Mouse (Mus musculus): ENCODE measurements around the gene Kcnj10. TPM values are rescaled to one million over a fixed set of nuclear protein-coding genes. Genes with fewer than 3 reads are reported as not detected.

Gene Kcnj10
- polyA plus RNA-seq (2014; fragmentation: Illumina TruSeq; extraction: RNeasy Lipid Tissue Mini Kit (QIAGEN cat#74804); ENCODE audit: low replicate concordance) = 3.3 TPM

GRCm38 (mm10) chr1:172340729-172341321, at the start of gene Kcnj10:
Gene Kcnj10, plus strand, starts transcription at chr1:172341210.

GRCm38 (mm10) chr1:172297611-172298537, 43.1 kb upstream of the Kcnj10 start, which contains the start of gene Atp1a2:
Gene Atp1a2, minus strand, starts transcription at chr1:172298064.

GRCm38 (mm10) chr1:172329131-172329530, 11.9 kb upstream of the Kcnj10 start, which contains the start of gene Kcnj9:
Gene Kcnj9, minus strand, starts transcription at chr1:172329318.

GRCm38 (mm10) chr1:172376198-172376667, 35.2 kb downstream of the Kcnj10 start, which contains the start of gene Pigm:
Gene Pigm, plus strand, starts transcription at chr1:172376546.

Other genes starting within 250 kb of the Kcnj10 start
- 61.3 TPM for gene Pex19, start 214.5 kb upstream of the Kcnj10 start, polyA plus RNA-seq (2014; fragmentation: Illumina TruSeq; extraction: RNeasy Lipid Tissue Mini Kit (QIAGEN cat#74804); ENCODE audit: low replicate concordance)
- 39.0 TPM for gene Dcaf8, start 193.1 kb upstream of the Kcnj10 start, polyA plus RNA-seq (2014; fragmentation: Illumina TruSeq; extraction: RNeasy Lipid Tissue Mini Kit (QIAGEN cat#74804); ENCODE audit: low replicate concordance)
- gene Pea15a, start 134.4 kb upstream of the Kcnj10 start, polyA plus RNA-seq (2014; fragmentation: Illumina TruSeq; extraction: RNeasy Lipid Tissue Mini Kit (QIAGEN cat#74804); ENCODE audit: low replicate concordance) = 16.0 TPM
- not detected for gene Casq1, start 121.3 kb upstream of the Kcnj10 start, polyA plus RNA-seq (2014; fragmentation: Illumina TruSeq; extraction: RNeasy Lipid Tissue Mini Kit (QIAGEN cat#74804); ENCODE audit: low replicate concordance)
- gene Atp1a4, start 82.8 kb upstream of the Kcnj10 start, polyA plus RNA-seq (2014; fragmentation: Illumina TruSeq; extraction: RNeasy Lipid Tissue Mini Kit (QIAGEN cat#74804); ENCODE audit: low replicate concordance) = not detected
- 0.30 TPM for gene Igsf8, start 79.6 kb upstream of the Kcnj10 start, polyA plus RNA-seq (2014; fragmentation: Illumina TruSeq; extraction: RNeasy Lipid Tissue Mini Kit (QIAGEN cat#74804); ENCODE audit: low replicate concordance)
- gene Atp1a2, start 43.1 kb upstream of the Kcnj10 start, polyA plus RNA-seq (2014; fragmentation: Illumina TruSeq; extraction: RNeasy Lipid Tissue Mini Kit (QIAGEN cat#74804); ENCODE audit: low replicate concordance) = 3.0 TPM
- not detected for gene Kcnj9, start 11.9 kb upstream of the Kcnj10 start, polyA plus RNA-seq (2014; fragmentation: Illumina TruSeq; extraction: RNeasy Lipid Tissue Mini Kit (QIAGEN cat#74804); ENCODE audit: low replicate concordance)
- 25.7 TPM for gene Pigm, start 35.3 kb downstream of the Kcnj10 start, polyA plus RNA-seq (2014; fragmentation: Illumina TruSeq; extraction: RNeasy Lipid Tissue Mini Kit (QIAGEN cat#74804); ENCODE audit: low replicate concordance)
- gene Slamf9, start 134.1 kb downstream of the Kcnj10 start, polyA plus RNA-seq (2014; fragmentation: Illumina TruSeq; extraction: RNeasy Lipid Tissue Mini Kit (QIAGEN cat#74804); ENCODE audit: low replicate concordance) = 0.67 TPM
- gene Igsf9, start 140.6 kb downstream of the Kcnj10 start, polyA plus RNA-seq (2014; fragmentation: Illumina TruSeq; extraction: RNeasy Lipid Tissue Mini Kit (QIAGEN cat#74804); ENCODE audit: low replicate concordance) = 3.3 TPM
- gene Tagln2, start 158.8 kb downstream of the Kcnj10 start, polyA plus RNA-seq (2014; fragmentation: Illumina TruSeq; extraction: RNeasy Lipid Tissue Mini Kit (QIAGEN cat#74804); ENCODE audit: low replicate concordance) = 38.2 TPM
- gene Cfap45, start 179.6 kb downstream of the Kcnj10 start, polyA plus RNA-seq (2014; fragmentation: Illumina TruSeq; extraction: RNeasy Lipid Tissue Mini Kit (QIAGEN cat#74804); ENCODE audit: low replicate concordance) = not detected
- gene Vsig8, start 214.7 kb downstream of the Kcnj10 start, polyA plus RNA-seq (2014; fragmentation: Illumina TruSeq; extraction: RNeasy Lipid Tissue Mini Kit (QIAGEN cat#74804); ENCODE audit: low replicate concordance) = not detected
- 2.0 TPM for gene Slamf8, start 249.4 kb downstream of the Kcnj10 start, polyA plus RNA-seq (2014; fragmentation: Illumina TruSeq; extraction: RNeasy Lipid Tissue Mini Kit (QIAGEN cat#74804); ENCODE audit: low replicate concordance)